Mouse (Mus musculus): ENCODE results near the gene H2al1h.
"Not testable (repeated sequence)": the region's sequence is repeated elsewhere in the genome, so short reads cannot be mapped to it uniquely, and the experiment has no call there.

GRCm38 (mm10) chrX:11311634-11312033 is 9.7 kb upstream of the H2al1h start, which contains the start of gene H2al1e:
- not testable (repeated sequence) for TF ChIP-seq CTCF, EP300 (IDR thresholded peaks at IDR 0.05; ENCODE audit: low read depth)

All from liver, postnatal 0 days (tissue).